Mouse (Mus musculus) kidney, adult 11 months (tissue): ENCODE results near the gene Adamts17.

ENCODE experiments used
- DNase-seq: peaks from one replicate; pipeline ENCODE4 v3.0.0; 2022

The Adamts17 gene

GRCm38 (mm10) chr7:66839463-66840007 is at the start of gene Adamts17:
Gene Adamts17, plus strand, starts transcription at chr7:66839735.
- DNase-seq: peak; percentile 94

GRCm38 (mm10) chr7:66789860-66790748 is 49.4 kb upstream of the Adamts17 start:
- peak; percentile 63 for DNase-seq

- no peak for DNase-seq
Observed at GRCm38 (mm10) chr7:66791022-66791421, 48.5 kb upstream of the Adamts17 start.

GRCm38 (mm10) chr7:66796909-66797308 is 42.6 kb upstream of the Adamts17 start:
- no peak for DNase-seq

- DNase-seq: no peak
Observed at GRCm38 (mm10) chr7:66797345-66797744, 42.2 kb upstream of the Adamts17 start.

GRCm38 (mm10) chr7:66798826-66799225 is 40.7 kb upstream of the Adamts17 start:
- DNase-seq: no peak

GRCm38 (mm10) chr7:66800784-66801183 is 38.8 kb upstream of the Adamts17 start:
- DNase-seq: no peak

- DNase-seq: no peak
Observed at GRCm38 (mm10) chr7:66801785-66802184, 37.8 kb upstream of the Adamts17 start.

- DNase-seq: no peak
Observed at GRCm38 (mm10) chr7:66803798-66804197, 35.7 kb upstream of the Adamts17 start.

- DNase-seq: no peak
Observed at GRCm38 (mm10) chr7:66806801-66807200, 32.7 kb upstream of the Adamts17 start.

GRCm38 (mm10) chr7:66810436-66810835 is 29.1 kb upstream of the Adamts17 start:
- no peak for DNase-seq

GRCm38 (mm10) chr7:66811294-66811693 is 28.2 kb upstream of the Adamts17 start:
- no peak for DNase-seq

GRCm38 (mm10) chr7:66812289-66812688 is 27.2 kb upstream of the Adamts17 start:
- no peak for DNase-seq

GRCm38 (mm10) chr7:66812737-66813136 is 26.8 kb upstream of the Adamts17 start:
- no peak for DNase-seq

GRCm38 (mm10) chr7:66813172-66813571 is 26.4 kb upstream of the Adamts17 start:
- no peak for DNase-seq

- no peak for DNase-seq
Observed at GRCm38 (mm10) chr7:66815526-66815925, 24.0 kb upstream of the Adamts17 start.

- DNase-seq: no peak
Observed at GRCm38 (mm10) chr7:66820034-66820433, 19.5 kb upstream of the Adamts17 start.

GRCm38 (mm10) chr7:66830803-66831202 is 8.7 kb upstream of the Adamts17 start:
- no peak for DNase-seq

GRCm38 (mm10) chr7:66831295-66831694 is 8.2 kb upstream of the Adamts17 start:
- no peak for DNase-seq

GRCm38 (mm10) chr7:66840008-66840719 is 629 bp downstream of the Adamts17 start:
- peak; percentile 14 for DNase-seq

- no peak for DNase-seq
Observed at GRCm38 (mm10) chr7:66841165-66841564, 1.6 kb downstream of the Adamts17 start.

GRCm38 (mm10) chr7:66842021-66842420 is 2.5 kb downstream of the Adamts17 start:
- peak; percentile 32 for DNase-seq

GRCm38 (mm10) chr7:66843846-66844245 is 4.3 kb downstream of the Adamts17 start:
- no peak for DNase-seq

- no peak for DNase-seq
Observed at GRCm38 (mm10) chr7:66846582-66846981, 7.0 kb downstream of the Adamts17 start.
